Mouse (Mus musculus) lung, postnatal 0 days (tissue): Measurements from ENCODE around the gene Gja3.
"Not testable (repeated sequence)": the region's sequence is repeated elsewhere in the genome, so short reads cannot be mapped to it uniquely, and the experiment has no call there.

Source experiments
- CTCF ChIP-seq: IDR thresholded peaks from 2 replicates; pipeline ENCODE4 v1.5.1; 2016; ENCODE audit warnings: antibody characterized with exemption, mild to moderate bottlenecking
- EP300 ChIP-seq: IDR thresholded peaks from 2 replicates; pipeline ENCODE4 v1.6.1; 2016; ENCODE audit warnings: antibody characterized with exemption, mild to moderate bottlenecking, control low read depth

- peak; percentile 85 for TF ChIP-seq CTCF
- TF ChIP-seq EP300 = not testable (repeated sequence)
These were observed 2.2 kb upstream of the Gja3 start for GRCm38 (mm10) chr14:57060052-57060451.
